Mouse (Mus musculus): Measurements from ENCODE around the gene Drd5.

DNA sequence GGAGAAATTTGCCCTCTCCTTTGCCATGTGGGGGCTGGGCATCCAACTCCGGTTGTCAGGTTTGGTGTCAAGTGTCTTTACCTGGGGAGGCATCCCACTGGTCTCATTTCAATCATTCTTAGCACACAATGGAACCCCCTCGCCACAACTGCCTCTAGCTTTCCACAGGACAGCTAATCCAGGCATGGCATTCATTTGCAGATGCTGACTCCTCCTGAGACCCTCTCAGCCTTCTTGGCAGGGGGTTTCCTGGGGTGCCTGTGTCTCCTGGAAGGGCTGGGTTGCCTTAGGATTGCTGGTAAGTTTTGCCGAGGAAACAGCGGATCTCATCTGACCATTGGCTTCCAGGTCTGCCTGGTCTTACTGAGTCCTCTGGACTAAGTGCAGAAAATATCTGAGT lies 43.4 kb upstream of the Drd5 start, which contains the start of gene Otop1:
- TF ChIP-seq CTCF (IDR thresholded peaks at IDR 0.05; ENCODE audit: low read depth) (no peak), EP300 (optimal IDR thresholded peaks at IDR 0.05) (no peak)

All from stomach, postnatal 0 days (tissue).